Mouse (Mus musculus) midbrain, embryonic 10.5 days (tissue): ENCODE results near the gene Syvn1. TPM values are rescaled to one million over a fixed set of nuclear protein-coding genes. Genes with fewer than 3 reads are reported as not detected.

Source experiments
- DNase-seq: peaks from one replicate; pipeline ENCODE4 v3.0.0-alpha.2; 2017; ENCODE audit warnings: low spot score
- H3K27ac ChIP-seq: fragments of 300-500 bp; sonication (generic); replicated peaks from 2 replicates; pipeline ENCODE4 v1.5.1; 2016; ENCODE audit warnings: mild to moderate bottlenecking
- H3K27me3 ChIP-seq: fragments of 300-500 bp; sonication (generic); 2 replicates; pipeline ENCODE4 v1.6.1; 2016; ENCODE audit warnings: low read depth, mild to moderate bottlenecking; ENCODE audit not compliant: poor library complexity, severe bottlenecking
- H3K36me3 ChIP-seq: fragments of 300-500 bp; sonication (generic); 2 replicates; pipeline ENCODE4 v1.6.1; 2016; ENCODE audit warnings: mild to moderate bottlenecking, moderate library complexity
- H3K4me1 ChIP-seq: fragments of 300-500 bp; sonication (generic); 2 replicates; pipeline ENCODE4 v1.6.1; 2016
- H3K4me3 ChIP-seq: fragments of 300-500 bp; sonication (generic); 2 replicates; pipeline ENCODE4 v1.5.1; 2016; ENCODE audit warnings: mild to moderate bottlenecking, moderate library complexity
- H3K9me3 ChIP-seq: fragments of 300-500 bp; sonication (generic); replicated peaks from 2 replicates; pipeline ENCODE4 v1.6.1; 2016; ENCODE audit warnings: mild to moderate bottlenecking
- WGBS: fragments of 180-500 bp; shearing (Covaris S2); methylation state at CpG from one replicate; pipeline ENCODE4 v1.1.7; 2016; 5-methylcytosine and 5-hydroxymethylcytosine counted together
- polyA plus RNA-seq: library from polyadenylated mRNA; unstranded; fragments of >200 nt; fragmentation: Nextera tagmentation; extraction: Ambion mirVana; gene quantifications from 2 replicates; pipeline ENCODE4 v1.2.1, GENCODE M21; 2016

The Syvn1 gene
- polyA plus RNA-seq = 35.0 and 35.8 TPM in 2 replicates

- WGBS = under 1% methylated on average over 65 of the region's 65 CpGs
- DNase-seq = peak; percentile 92
- peak within 1 kb of the TSS; percentile 99 for H3K27ac ChIP-seq
- H3K9me3 ChIP-seq = no peaks in the 10 kb centered on the region
- no peaks in the 10 kb centered on the region for H3K27me3 ChIP-seq
- peaks cover 31% of the 10 kb centered on the region for H3K4me1 ChIP-seq
- H3K36me3 ChIP-seq = peaks cover 43% of the 10 kb centered on the region
- H3K4me3 ChIP-seq = peak within 1 kb of the TSS; percentile 97
Observed at GRCm38 (mm10) chr19:6046294-6047153, at the start of gene Syvn1. Gene Syvn1 (plus strand): TSS chr19:6046576.

DNA sequence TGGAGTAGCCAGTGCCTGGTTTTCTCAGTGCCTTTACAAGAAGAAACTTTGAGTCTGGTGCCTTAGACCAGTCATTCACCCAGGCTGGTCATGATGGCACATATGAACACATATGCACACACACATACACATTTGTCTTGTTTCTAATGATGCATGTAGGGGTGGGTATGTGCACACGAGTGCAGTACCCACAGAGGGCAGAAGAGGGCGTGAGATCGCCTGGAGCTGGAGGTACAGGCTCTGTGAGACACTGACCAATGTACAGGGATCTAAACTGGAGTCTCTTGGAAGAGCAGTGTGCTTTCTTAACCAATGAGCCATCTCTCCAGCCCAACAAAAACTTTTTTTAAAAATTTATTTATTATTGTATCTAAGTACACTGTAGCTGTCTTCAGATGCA, 48.2 kb upstream of the Syvn1 start:
- Histone ChIP-seq H3K27ac (no peak overlapping the region), H3K9me3 (no peaks in the 10 kb centered on the region), H3K4me3 (no peak overlapping the region), H3K36me3 (no peaks in the 10 kb centered on the region), H3K27me3 (no peaks in the 10 kb centered on the region), H3K4me1 (no peaks in the 10 kb centered on the region)
- 86% methylated on average over 3 of the region's 3 CpGs for WGBS
- DNase-seq = no peak

DNA sequence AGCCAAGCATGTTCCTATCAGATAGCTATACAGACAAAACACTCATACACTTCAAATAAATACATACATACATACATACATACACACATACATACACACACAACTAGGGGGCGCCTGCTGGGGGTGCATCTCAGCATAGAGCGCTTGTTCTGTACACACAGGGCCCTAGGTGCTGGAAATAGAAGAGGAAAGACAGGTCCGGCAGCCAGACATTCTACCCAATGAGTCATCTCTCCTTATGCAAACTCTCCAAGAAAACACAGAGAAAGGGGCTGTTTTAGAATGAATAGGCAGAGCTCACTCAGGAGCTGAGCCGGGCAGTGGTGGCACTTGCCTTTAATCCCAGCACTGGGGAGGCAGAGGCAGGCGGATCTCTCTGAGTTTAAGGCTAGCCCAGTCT, 46.4 kb upstream of the Syvn1 start:
- no peak overlapping the region for H3K27ac ChIP-seq
- 0 out of 2 replicates have a peak, but pooled peaks cover 4% of the 10 kb centered on the region for H3K4me1 ChIP-seq
- no peaks in the 10 kb centered on the region for H3K36me3 ChIP-seq
- no peak for DNase-seq
- 75% methylated on average over 5 of the region's 5 CpGs for WGBS
- no peaks in the 10 kb centered on the region for H3K9me3 ChIP-seq
- H3K4me3 ChIP-seq = no peak overlapping the region
- H3K27me3 ChIP-seq = no peaks in the 10 kb centered on the region

GRCm38 (mm10) chr19:6005541-6005940, 40.8 kb upstream of the Syvn1 start:
- no peak for DNase-seq
- Histone ChIP-seq H3K27me3 (0 out of 2 replicates have a peak, but pooled peaks cover 4% of the 10 kb centered on the region), H3K4me3 (no peak overlapping the region), H3K27ac (no peak overlapping the region), H3K36me3 (no peaks in the 10 kb centered on the region), H3K4me1 (peaks cover 8% of the 10 kb centered on the region; the same call in 1 of the 2 replicates), H3K9me3 (no peaks in the 10 kb centered on the region)
- WGBS = 77% methylated on average over 11 of the region's 11 CpGs

GRCm38 (mm10) chr19:6007013-6007412, 39.4 kb upstream of the Syvn1 start:
- 0 out of 2 replicates have a peak, but pooled peaks cover 4% of the 10 kb centered on the region for H3K27me3 ChIP-seq
- no peak overlapping the region for H3K27ac ChIP-seq
- H3K4me3 ChIP-seq = no peak overlapping the region
- no peaks in the 10 kb centered on the region for H3K9me3 ChIP-seq
- peaks cover 8% of the 10 kb centered on the region; the same call in 1 of the 2 replicates for H3K4me1 ChIP-seq
- DNase-seq = no peak
- H3K36me3 ChIP-seq = no peaks in the 10 kb centered on the region
- WGBS = 92% methylated on average over 13 of the region's 13 CpGs

DNA sequence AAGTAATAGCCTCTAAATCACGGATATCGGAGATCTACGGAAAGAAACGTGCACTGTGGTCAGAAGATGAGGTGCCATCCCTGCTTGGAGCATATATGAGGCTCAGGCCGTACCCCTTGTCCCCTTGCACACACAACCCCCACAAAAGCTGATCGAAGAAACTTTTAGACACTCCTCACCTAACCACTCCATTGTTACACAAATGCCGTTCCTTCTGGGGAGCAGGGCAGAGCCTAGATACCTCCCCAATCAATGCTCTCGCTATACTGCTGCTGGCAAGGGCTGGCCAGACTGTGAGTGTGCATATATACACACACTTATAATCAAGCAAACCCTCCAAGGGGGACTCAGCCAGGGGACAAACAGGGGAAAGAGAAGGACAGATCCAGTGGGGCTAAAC, 37.2 kb upstream of the Syvn1 start:
- no peaks in the 10 kb centered on the region for H3K9me3 ChIP-seq
- H3K36me3 ChIP-seq = no peaks in the 10 kb centered on the region
- WGBS = 69% methylated on average over 8 of the region's 8 CpGs
- no peak for DNase-seq
- peaks cover 8% of the 10 kb centered on the region; the same call in 1 of the 2 replicates for H3K4me1 ChIP-seq
- H3K27ac ChIP-seq = no peak overlapping the region
- H3K27me3 ChIP-seq = peaks cover 20% of the 10 kb centered on the region
- H3K4me3 ChIP-seq = no peak overlapping the region

DNA sequence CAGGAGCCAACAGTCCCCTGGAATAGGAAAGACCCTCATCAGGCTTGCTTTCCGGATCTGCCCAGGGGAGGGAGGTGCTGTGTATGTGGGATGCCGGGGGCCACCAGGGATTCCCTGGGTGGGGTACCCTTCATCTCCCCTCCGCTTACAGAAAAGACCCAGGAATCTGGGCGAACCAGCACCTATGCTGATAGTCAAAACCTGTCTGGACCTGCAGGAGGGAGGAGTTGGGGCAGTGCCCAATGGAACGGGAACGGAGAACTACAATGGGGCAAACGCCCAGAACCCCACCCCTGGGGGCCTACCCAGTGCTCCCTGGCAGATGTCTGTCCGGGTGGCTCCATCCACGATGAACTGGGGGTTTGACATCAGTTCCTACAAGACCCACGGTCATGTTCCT, 32.7 kb upstream of the Syvn1 start:
- Histone ChIP-seq H3K9me3 (no peaks in the 10 kb centered on the region), H3K27me3 (peaks cover 55% of the 10 kb centered on the region), H3K4me3 (no peak overlapping the region), H3K36me3 (no peaks in the 10 kb centered on the region), H3K27ac (no peak overlapping the region), H3K4me1 (peaks cover 22% of the 10 kb centered on the region)
- DNase-seq = no peak
- WGBS = 88% methylated on average over 10 of the region's 10 CpGs

- 4% methylated on average over 15 of the region's 18 CpGs for WGBS
- peak; percentile 63 for DNase-seq
- peaks cover 22% of the 10 kb centered on the region for H3K4me1 ChIP-seq
- H3K9me3 ChIP-seq = no peaks in the 10 kb centered on the region
- peak overlapping the region; percentile 64 for H3K4me3 ChIP-seq
- H3K27ac ChIP-seq = peak overlapping the region; percentile 77
- H3K36me3 ChIP-seq = no peaks in the 10 kb centered on the region
- H3K27me3 ChIP-seq = peaks cover 52% of the 10 kb centered on the region
Observed at GRCm38 (mm10) chr19:6014991-6015510, 31.3 kb upstream of the Syvn1 start.

GRCm38 (mm10) chr19:6015511-6016315, 30.7 kb upstream of the Syvn1 start, which contains the start of gene Capn1:
Gene Capn1 (minus strand): TSS chr19:6015897.
- Histone ChIP-seq H3K4me1 (peaks cover 22% of the 10 kb centered on the region), H3K36me3 (no peaks in the 10 kb centered on the region), H3K27ac (peak within 1 kb of the TSS; percentile 77), H3K4me3 (peak within 1 kb of the TSS; percentile 64), H3K9me3 (no peaks in the 10 kb centered on the region), H3K27me3 (peaks cover 52% of the 10 kb centered on the region)
- peak; percentile 81 for DNase-seq
- WGBS = 2% methylated on average over 40 of the region's 40 CpGs

- H3K27me3 ChIP-seq = peaks cover 52% of the 10 kb centered on the region
- 0 out of 2 replicates have a peak overlapping the region, but pooled peaks have one; percentile 0 for H3K4me3 ChIP-seq
- peaks cover 22% of the 10 kb centered on the region for H3K4me1 ChIP-seq
- H3K9me3 ChIP-seq = no peaks in the 10 kb centered on the region
- WGBS = 44% methylated on average over 7 of the region's 7 CpGs
- DNase-seq = no peak
- no peak overlapping the region for H3K27ac ChIP-seq
- no peaks in the 10 kb centered on the region for H3K36me3 ChIP-seq
Observed at GRCm38 (mm10) chr19:6016532-6016931, 29.8 kb upstream of the Syvn1 start.

- DNase-seq = peak; percentile 84
- no peak overlapping the region for H3K27ac ChIP-seq
- no peaks in the 10 kb centered on the region for H3K9me3 ChIP-seq
- H3K4me1 ChIP-seq = peaks cover 22% of the 10 kb centered on the region
- no peaks in the 10 kb centered on the region for H3K36me3 ChIP-seq
- no peak overlapping the region for H3K4me3 ChIP-seq
- H3K27me3 ChIP-seq = peaks cover 42% of the 10 kb centered on the region
- WGBS = 33% methylated on average over 15 of the region's 15 CpGs
Observed at GRCm38 (mm10) chr19:6018142-6019089, 28.0 kb upstream of the Syvn1 start.
